Mouse (Mus musculus) forebrain, embryonic 15.5 days (tissue): Measurements from ENCODE around the gene Jtb. TPM values are rescaled to one million over a fixed set of nuclear protein-coding genes. Genes with fewer than 3 reads are reported as not detected.

Source experiments
- ATAC-seq: fragments of 200-750 bp; cut with Nextera tagmentation; replicated peaks from 2 replicates; pipeline ENCODE4 v1.8.0; 2017; ENCODE audit warnings: mild to moderate bottlenecking, moderate TSS enrichment, moderate library complexity
- H3K27ac ChIP-seq: fragments of 300-500 bp; sonication (generic); replicated peaks from 2 replicates; pipeline ENCODE4 v1.5.1; 2015; ENCODE audit warnings: mild to moderate bottlenecking, inconsistent platforms
- H3K27me3 ChIP-seq: fragments of 300-500 bp; sonication (generic); 2 replicates; pipeline ENCODE4 v1.6.1; 2015; ENCODE audit warnings: inconsistent platforms
- H3K36me3 ChIP-seq: fragments of 300-500 bp; sonication (generic); 2 replicates; pipeline ENCODE4 v1.6.1; 2015; ENCODE audit warnings: mild to moderate bottlenecking, inconsistent platforms
- H3K4me1 ChIP-seq: fragments of 300-500 bp; sonication (generic); 2 replicates; pipeline ENCODE4 v1.6.1; 2015; ENCODE audit warnings: inconsistent platforms
- H3K4me2 ChIP-seq: fragments of 300-500 bp; sonication (generic); replicated peaks from 2 replicates; pipeline ENCODE4 v1.6.1; 2015; ENCODE audit warnings: mild to moderate bottlenecking, inconsistent platforms
- H3K4me3 ChIP-seq: fragments of 300-500 bp; sonication (generic); 2 replicates; pipeline ENCODE4 v1.5.1; 2015; ENCODE audit warnings: mild to moderate bottlenecking, inconsistent platforms
- H3K9ac ChIP-seq: fragments of 300-500 bp; sonication (generic); replicated peaks from 2 replicates; pipeline ENCODE4 v1.6.1; 2015; ENCODE audit warnings: mild to moderate bottlenecking, inconsistent platforms
- H3K9me3 ChIP-seq: fragments of 300-500 bp; sonication (generic); 2 replicates; pipeline ENCODE4 v1.6.1; 2016; ENCODE audit warnings: inconsistent platforms
- WGBS: fragments of 180-500 bp; shearing (Covaris S2); methylation state at CpG from one replicate; pipeline ENCODE4 v1.1.7; 2015; ENCODE audit warnings: mixed read lengths; 5-methylcytosine and 5-hydroxymethylcytosine counted together
- microRNA-seq: library from miRNA; unstranded; fragments of <30 nt; microRNA quantifications from one replicate; pipeline ENCODE4, GENCODE M21; 2016
- polyA plus RNA-seq: library from polyadenylated mRNA; unstranded; fragments of >200 nt; fragmentation: Nextera tagmentation; extraction: Ambion mirVana; gene quantifications from 2 replicates; pipeline ENCODE4 v1.2.1, GENCODE M21; 2015

Gene Jtb
- polyA plus RNA-seq, 1 experiment from 2014 or later = 110 TPM

DNA sequence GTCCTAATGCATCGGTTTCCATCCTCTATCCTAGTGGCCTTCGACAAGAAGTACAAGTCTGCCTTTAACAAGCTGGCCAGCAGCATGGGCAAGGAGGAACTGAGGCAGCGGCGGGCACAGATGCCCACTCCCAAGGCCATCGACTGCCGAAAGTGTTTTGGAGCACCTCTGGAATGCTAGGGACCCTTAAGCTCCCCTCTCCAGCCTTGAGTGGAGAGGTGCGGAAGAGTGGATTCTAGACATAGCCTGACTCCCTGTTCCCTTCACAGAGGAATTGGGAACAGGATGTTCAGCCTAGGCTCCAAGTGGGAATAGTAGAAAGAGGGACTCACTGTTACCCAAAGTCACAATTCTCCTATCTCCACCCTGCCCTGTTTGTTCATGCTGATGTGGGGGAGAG, 48.3 kb downstream of the Jtb start:
- H3K9me3 ChIP-seq = no peaks in the 10 kb centered on the region
- H3K9ac ChIP-seq = no peak overlapping the region
- H3K4me2 ChIP-seq = no peak overlapping the region
- peaks cover 27% of the 10 kb centered on the region for H3K36me3 ChIP-seq
- no peak for ATAC-seq
- no peak overlapping the region for H3K27ac ChIP-seq
- no peaks in the 10 kb centered on the region for H3K4me1 ChIP-seq
- H3K27me3 ChIP-seq = no peaks in the 10 kb centered on the region
- no peak overlapping the region for H3K4me3 ChIP-seq
- 93% methylated on average over 7 of the region's 7 CpGs for WGBS

DNA sequence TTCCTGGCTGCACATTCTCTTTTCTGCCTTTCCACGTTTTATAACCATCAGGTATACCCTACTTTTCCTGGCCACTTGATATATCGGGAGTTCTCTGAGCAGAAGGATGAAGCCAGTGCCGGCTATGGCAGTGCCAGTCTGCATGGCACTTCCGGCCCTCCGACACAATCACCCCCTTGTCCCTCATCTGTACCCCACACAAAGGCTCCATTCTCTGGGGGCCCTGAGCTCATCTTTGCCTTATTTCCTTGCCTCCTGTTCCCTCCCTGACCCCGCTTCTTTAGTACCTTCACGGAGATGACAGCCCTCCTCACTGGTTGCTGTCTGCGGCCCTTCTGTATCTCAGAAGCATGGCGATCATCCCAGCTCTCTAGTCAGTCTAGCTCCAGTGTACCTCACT, 49.3 kb downstream of the Jtb start:
- no peak overlapping the region for H3K4me3 ChIP-seq
- no peaks in the 10 kb centered on the region for H3K27me3 ChIP-seq
- H3K9ac ChIP-seq = no peak overlapping the region
- ATAC-seq = no peak
- H3K27ac ChIP-seq = no peak overlapping the region
- no peak overlapping the region for H3K4me2 ChIP-seq
- no peaks in the 10 kb centered on the region for H3K9me3 ChIP-seq
- H3K4me1 ChIP-seq = no peaks in the 10 kb centered on the region
- peaks cover 27% of the 10 kb centered on the region for H3K36me3 ChIP-seq
- 88% methylated on average over 9 of the region's 9 CpGs for WGBS

GRCm38 (mm10) chr3:90284150-90284549, 52.8 kb downstream of the Jtb start:
- WGBS = 96% methylated on average over 2 of the region's 2 CpGs
- Histone ChIP-seq H3K4me2 (no peak overlapping the region), H3K27me3 (no peaks in the 10 kb centered on the region), H3K36me3 (peaks cover 13% of the 10 kb centered on the region), H3K4me3 (no peak overlapping the region), H3K9me3 (no peaks in the 10 kb centered on the region), H3K9ac (no peak overlapping the region), H3K4me1 (no peaks in the 10 kb centered on the region), H3K27ac (no peak overlapping the region)
- ATAC-seq = no peak

Small RNA genes lying within 50 kb of the gene (microRNA-seq; reads per million reads assigned to microRNA genes)
- not detected for gene Mir7012

Other genes with a start within 250 kb of the Jtb start
- gene Hax1, start 232.8 kb upstream of the Jtb start, polyA plus RNA-seq = 147 TPM in 2 replicates
- gene 4933434E20Rik, start 180.0 kb upstream of the Jtb start, polyA plus RNA-seq = 215 and 217 TPM in 2 replicates
- gene Ubap2l, start 179.0 kb upstream of the Jtb start, polyA plus RNA-seq = 149 and 159 TPM in 2 replicates
- 448 and 450 TPM in 2 replicates for gene Tpm3, start 158.9 kb upstream of the Jtb start, polyA plus RNA-seq
- gene Nup210l, start 127.5 kb upstream of the Jtb start, polyA plus RNA-seq = 0.23 and 0.29 TPM in 2 replicates
- 1,085 and 1,143 TPM in 2 replicates for gene Rps27, start 17.9 kb upstream of the Jtb start, polyA plus RNA-seq
- 21.4 and 22.2 TPM in 2 replicates for gene Rab13, start 17.9 kb upstream of the Jtb start, polyA plus RNA-seq
- 3.7 TPM in 2 replicates for gene Creb3l4, start 11.9 kb downstream of the Jtb start, polyA plus RNA-seq
- gene Slc39a1, start 16.6 kb downstream of the Jtb start, polyA plus RNA-seq = 42.8 and 43.2 TPM in 2 replicates
- 20.8 and 21.1 TPM in 2 replicates for gene Crtc2, start 22.6 kb downstream of the Jtb start, polyA plus RNA-seq
- 5.4 and 7.2 TPM in 2 replicates for gene Dennd4b, start 33.6 kb downstream of the Jtb start, polyA plus RNA-seq
- 15.2 TPM in 2 replicates for gene Gatad2b, start 61.6 kb downstream of the Jtb start, polyA plus RNA-seq
- 18.5 and 18.8 TPM in 2 replicates for gene Slc27a3, start 158.3 kb downstream of the Jtb start, polyA plus RNA-seq
- 33.6 and 36.5 TPM in 2 replicates for gene Ints3, start 202.0 kb downstream of the Jtb start, polyA plus RNA-seq
- 1.6 TPM in 2 replicates for gene Npr1, start 234.3 kb downstream of the Jtb start, polyA plus RNA-seq
- gene Ilf2, start 244.5 kb downstream of the Jtb start, polyA plus RNA-seq = 333 and 340 TPM in 2 replicates